Mouse (Mus musculus) thymus, postnatal 4 days (tissue): ENCODE data around the gene Hcar2.
A peak's percentile ranks its signal among the peaks of the same experiment; 100 is the strongest.

Experiments
- DNase-seq: peaks from one replicate; pipeline ENCODE4 v3.0.0; 2021

The Hcar2 gene

GRCm38 (mm10) chr5:123865365-123865764 is at the start of gene Hcar2:
Gene Hcar2 (minus strand): TSS chr5:123865499.
- DNase-seq = no peak

GRCm38 (mm10) chr5:123914852-123915251 is 49.6 kb upstream of the Hcar2 start:
- DNase-seq = peak; percentile 28

DNA sequence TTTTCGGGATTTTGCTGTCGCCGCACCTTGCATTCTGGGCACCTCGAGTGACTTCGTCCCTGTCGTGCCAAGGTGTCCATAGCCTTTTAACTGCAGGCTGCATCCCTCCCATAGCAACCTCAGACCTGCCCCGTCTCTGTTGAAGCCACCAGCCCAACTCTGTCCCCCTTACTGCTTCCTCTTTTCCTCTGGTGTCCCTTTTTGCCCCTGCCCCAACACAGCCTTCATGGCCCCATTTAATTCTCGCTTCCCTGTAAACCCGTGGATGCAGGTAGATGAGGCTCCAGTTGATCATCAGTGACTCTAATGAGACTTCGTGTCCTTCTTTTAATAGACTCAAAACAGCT is 42.3 kb upstream of the Hcar2 start:
- no peak for DNase-seq

DNA sequence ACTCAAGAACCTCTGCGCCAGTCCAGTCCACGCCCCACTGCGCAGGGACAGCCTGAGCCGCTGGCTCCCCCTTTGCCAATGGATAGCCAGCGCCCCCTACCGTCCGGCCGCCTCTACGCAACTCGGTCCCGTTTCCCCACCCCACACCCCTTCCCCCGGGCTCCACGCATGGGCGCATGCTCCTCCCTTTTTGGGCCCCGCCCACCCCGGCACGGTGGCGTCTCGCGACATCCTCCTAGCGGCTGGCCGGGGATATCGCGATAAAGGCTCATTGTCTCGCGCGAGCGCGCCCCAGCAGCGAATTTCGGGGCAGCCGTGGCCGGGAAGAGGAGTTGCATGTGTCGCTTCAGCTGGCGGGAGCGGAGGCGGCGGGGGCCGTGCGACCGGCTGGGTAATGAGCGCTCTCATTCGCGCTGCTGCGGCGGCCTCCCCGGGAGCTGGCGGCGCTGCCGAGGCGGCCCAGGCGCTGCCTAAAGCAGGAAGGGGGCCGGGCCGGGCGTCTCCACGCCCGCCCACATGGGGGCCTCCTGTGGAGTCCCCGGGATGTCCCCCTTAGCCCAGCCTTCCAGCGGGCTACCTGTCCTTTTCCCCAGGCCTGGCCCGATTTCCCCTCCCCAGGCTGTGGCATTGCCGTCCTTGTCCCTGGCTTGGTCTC is 41.8 kb upstream of the Hcar2 start, which contains the start of gene Denr:
TSS of gene Denr (plus strand) at position 200 of the 655 bp plus-strand sequence.
- DNase-seq = peak; percentile 100

DNA sequence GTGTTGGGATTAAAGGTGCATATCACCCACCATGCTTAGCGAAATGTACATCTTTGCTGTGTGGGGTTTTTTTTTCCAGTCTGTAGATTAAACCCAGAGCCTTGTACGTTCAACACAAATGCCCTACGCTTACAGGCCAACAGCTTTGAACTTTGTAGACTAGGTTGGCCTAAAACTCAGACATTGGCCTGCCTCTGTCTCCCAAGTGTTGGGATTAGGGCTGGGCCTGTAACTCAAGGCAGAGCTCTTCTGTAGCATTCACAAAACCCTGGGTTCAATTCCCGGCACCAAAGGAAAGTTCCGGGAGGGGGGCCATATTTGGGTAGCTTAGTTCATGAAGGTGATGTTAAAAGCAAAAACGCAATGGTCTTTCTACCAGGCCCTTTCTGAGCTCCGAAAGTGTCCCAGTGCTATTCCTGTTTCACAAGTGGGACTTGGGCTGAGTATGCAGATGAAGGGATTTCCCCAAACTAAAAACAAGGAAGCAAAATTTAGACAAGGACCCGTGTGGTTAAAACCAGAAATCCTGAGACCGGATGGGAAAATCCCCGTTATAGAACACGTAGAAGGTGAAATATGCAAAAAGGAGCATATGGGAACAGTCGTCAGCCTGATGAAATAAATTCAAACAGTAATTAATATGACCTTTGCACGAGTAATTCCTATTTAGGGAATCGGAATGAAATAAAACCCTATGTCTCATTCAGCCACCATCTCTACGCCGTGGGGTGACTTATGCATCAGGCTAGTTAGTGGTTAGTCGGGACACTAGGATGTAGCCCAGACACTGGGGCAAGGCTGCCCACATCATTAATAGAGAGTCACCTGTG is 41.1 kb upstream of the Hcar2 start:
- DNase-seq = no peak

DNA sequence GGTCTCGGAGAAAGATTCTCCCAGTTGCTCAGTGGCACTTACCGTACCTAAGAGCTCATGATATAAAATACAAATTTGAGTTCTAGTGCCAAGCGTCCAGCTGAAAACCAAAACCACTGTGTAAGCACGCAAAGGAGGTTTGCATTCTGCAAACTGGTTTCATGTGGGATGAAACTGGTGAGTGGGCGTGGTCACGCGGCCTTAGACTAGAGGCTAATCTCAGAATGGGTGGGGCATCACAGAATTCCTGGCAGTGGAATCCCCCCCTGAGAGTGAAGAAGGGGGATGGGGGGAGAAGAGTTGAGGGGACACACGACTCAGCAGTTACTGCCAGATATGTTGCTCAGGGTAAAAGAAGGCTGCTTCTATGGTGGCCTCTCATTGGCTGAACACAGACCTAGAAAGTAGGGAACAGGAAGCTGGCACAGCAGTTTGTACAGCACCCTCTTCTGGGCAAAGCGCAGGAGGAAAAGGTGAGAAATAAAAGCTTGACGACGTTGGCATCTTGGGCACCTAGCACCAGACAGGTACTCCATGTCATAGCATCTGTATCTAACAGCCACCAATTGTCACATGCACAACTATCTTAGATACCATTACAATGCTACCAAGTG is 38.9 kb upstream of the Hcar2 start:
- peak; percentile 23 for DNase-seq

GRCm38 (mm10) chr5:123897352-123897751 is 32.1 kb upstream of the Hcar2 start:
- DNase-seq = no peak

DNA sequence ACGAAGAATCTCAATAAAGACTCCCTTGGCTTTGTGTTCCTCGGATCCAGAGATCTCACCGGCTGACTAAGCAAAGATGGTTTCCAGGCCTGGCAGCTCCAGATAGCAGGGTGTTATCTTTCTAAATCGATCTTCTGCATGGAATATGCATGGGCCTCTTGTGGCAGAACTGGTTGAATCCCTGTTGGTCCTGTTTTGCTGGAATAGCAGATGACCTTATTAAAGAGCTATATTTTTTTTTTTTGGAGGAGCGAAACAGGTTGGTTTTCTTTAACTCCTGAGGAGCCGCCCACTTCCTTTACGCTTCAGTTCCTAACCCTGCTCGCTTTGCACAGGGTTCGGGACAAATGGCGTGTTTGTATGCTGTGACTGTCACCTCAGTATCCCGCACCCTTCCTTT is 31.1 kb upstream of the Hcar2 start:
- DNase-seq = no peak

DNA sequence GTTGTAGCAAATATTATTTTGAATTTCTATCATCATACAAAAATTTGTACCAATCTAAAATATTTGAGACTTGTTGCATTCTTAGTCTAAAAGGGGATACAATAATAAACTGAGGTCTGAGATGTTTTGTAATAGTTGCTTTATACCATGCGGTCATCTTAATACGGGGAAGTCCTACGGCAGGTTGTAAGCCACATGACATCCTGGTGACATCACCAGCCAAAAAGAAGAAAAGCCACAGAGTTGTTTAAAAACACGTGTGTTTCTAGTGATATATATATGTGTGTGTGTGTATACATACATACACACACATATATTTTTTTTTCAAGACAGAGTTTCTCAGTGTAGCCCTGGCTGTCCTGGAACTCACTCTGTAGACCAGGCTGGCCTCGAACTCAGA is 28.2 kb upstream of the Hcar2 start:
- DNase-seq = no peak

DNA sequence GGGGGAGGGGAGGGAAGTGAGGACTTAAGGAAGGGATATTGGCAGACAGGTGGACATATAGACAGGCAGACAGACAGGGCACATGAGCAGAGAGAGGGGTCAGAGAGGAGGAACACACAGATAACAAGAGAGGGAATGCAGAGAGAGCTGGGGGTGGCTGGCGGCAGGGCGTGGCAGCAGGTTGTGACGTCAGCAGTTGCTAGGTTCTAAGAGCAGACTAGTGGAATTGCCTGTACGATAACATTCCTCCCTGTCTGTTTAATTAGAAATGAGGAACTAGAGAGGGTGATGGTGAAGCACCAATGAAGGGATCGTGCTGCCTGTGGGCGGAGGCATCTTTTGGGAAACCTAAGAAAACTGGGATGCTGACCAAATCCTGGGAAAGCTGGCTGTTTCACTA is 26.4 kb upstream of the Hcar2 start:
- DNase-seq = peak; percentile 78

GRCm38 (mm10) chr5:123890987-123891386 is 25.7 kb upstream of the Hcar2 start:
- no peak for DNase-seq

GRCm38 (mm10) chr5:123890312-123890711 is 25.0 kb upstream of the Hcar2 start:
- no peak for DNase-seq

DNA sequence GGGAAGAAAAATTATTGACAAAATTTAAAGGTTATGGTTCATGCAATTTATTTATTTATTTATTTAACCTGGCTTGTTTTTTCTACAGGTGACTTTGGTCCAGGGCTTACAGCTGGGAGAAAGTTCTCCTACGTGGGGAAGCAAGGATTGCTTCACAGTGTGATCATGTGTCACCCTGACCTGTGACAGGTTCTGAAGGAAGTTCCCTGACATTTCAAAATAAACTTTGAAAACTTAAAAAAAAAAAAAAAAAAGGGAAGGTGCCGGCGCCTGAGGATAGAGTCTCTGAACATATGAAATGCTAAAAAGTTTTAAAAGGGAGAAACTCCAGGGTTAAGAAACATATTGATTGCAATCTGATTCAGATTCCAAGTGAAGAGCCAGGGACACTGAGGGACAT is 21.1 kb upstream of the Hcar2 start:
- no peak for DNase-seq

- DNase-seq = no peak
Observed at GRCm38 (mm10) chr5:123884332-123884731, 19.0 kb upstream of the Hcar2 start.

GRCm38 (mm10) chr5:123883891-123884290 is 18.6 kb upstream of the Hcar2 start:
- no peak for DNase-seq

- no peak for DNase-seq
Observed at GRCm38 (mm10) chr5:123880778-123881177, 15.5 kb upstream of the Hcar2 start.

GRCm38 (mm10) chr5:123879928-123880327 is 14.6 kb upstream of the Hcar2 start, which contains the start of gene Hcar1:
Gene Hcar1 (minus strand): TSS chr5:123880020.
- no peak for DNase-seq

- DNase-seq = no peak
Observed at GRCm38 (mm10) chr5:123878056-123878455, 12.8 kb upstream of the Hcar2 start.

- DNase-seq = no peak
Observed at GRCm38 (mm10) chr5:123874177-123874576, 8.9 kb upstream of the Hcar2 start.

DNA sequence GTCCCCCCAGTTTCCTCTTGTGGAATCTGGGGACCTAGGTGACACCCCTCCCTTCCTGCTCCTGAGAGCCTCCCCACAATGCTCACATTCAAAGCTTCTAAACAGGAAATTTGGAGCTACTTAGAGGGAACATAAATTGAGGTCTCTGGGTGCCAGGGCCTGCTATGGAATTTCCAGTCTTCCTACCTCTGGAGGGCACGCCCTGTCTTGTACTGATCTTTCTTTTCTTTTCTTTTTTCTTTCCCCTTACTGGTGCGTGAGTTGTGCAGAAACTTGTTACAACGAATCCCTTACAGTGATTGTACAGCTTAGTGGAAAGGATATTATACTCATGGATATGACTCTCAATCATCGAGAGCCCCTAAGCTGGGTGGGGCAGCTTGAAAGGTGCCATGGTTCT is 4.3 kb upstream of the Hcar2 start:
- no peak for DNase-seq

- DNase-seq = no peak
Observed at GRCm38 (mm10) chr5:123866457-123866856, 1.2 kb upstream of the Hcar2 start.

DNA sequence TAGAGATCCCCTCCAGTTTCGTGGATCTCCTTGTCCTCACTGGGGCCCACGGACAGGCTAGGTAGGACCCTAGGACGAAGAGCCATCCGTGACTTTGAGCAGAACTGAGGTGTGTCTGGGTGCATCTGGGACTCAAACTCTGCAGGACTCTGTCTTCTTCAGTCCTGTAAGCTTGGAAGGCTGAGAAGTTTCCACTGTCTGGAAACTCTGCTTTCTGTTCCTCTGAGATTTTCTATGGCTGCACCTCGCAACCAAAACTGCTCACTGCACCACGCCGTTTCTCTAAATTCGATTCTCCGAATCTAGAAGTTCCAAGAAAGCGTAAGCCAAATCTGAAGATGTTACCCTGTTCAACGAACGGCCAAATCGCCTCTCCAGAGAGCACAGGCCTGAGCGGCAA is 1.4 kb downstream of the Hcar2 start:
- no peak for DNase-seq

DNA sequence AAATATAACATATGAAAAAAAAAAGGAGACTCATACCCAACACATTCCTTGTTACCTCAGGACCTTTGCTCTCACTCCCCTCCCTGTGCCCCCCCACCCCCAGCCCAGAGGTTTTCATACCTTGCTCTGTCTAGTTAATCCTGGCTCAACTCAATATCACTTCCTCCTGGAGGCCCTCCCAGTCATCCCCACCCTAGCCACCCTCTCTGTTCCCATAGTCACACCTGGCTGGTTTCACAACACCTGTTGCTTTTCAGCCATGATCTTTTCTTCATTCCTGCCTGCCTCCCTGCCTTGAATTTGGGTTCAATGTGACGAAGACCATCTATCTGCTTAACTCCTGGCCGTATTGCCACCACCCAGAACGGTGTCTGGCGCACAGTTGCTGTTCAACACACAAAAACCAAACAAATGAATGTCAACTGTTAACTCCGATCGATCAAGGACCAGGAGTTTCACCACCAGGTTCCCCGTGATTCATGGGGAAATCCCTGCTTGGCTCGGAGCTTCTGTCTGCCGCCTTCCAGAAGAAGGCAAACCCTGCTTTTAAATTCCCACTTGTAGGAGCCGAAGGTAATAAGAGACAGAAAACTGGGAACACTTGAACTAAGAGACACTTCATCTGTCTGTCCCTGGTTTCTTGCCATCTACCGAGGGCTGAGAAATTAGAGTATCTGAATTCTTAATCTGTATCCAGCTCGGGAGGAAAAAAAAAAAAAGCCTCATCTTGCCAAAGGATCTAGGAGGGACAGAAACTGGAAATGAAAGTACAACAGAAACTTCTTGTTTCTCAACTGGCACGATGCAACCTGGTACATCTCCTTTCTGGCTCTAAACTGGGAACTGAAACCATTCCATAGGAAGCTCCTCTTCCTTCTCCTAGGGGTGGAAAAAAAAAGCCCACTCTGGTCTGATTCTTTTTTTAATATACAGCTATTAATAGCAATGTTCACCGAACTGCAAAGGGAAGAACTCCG is 2.6 kb downstream of the Hcar2 start:
- no peak for DNase-seq
